Mouse (Mus musculus): ENCODE measurements around the gene Pnrc1.
A peak's percentile ranks its signal among the peaks of the same experiment; 100 is the strongest.

Gene Pnrc1

DNA sequence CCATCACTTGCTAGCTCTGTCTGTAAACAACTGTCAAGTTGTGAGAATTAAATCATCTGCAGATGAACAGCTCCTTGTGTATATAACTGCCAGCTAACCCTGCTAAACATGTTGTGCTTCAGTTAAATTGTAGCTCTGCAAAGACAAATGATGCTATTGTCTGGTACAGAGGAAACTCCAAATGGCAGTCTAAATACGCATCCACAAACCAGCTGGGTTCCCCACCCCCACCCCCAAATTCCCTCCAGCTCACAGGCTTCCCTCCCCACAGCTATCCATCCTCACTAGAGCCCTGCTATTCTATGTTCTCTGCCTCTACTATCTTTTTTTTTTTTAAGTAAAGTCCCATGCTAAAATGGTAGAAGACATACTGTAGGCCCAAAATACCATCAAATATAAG is 68.1 kb downstream of the Pnrc1 start:
- DNase-seq = no peak

DNA sequence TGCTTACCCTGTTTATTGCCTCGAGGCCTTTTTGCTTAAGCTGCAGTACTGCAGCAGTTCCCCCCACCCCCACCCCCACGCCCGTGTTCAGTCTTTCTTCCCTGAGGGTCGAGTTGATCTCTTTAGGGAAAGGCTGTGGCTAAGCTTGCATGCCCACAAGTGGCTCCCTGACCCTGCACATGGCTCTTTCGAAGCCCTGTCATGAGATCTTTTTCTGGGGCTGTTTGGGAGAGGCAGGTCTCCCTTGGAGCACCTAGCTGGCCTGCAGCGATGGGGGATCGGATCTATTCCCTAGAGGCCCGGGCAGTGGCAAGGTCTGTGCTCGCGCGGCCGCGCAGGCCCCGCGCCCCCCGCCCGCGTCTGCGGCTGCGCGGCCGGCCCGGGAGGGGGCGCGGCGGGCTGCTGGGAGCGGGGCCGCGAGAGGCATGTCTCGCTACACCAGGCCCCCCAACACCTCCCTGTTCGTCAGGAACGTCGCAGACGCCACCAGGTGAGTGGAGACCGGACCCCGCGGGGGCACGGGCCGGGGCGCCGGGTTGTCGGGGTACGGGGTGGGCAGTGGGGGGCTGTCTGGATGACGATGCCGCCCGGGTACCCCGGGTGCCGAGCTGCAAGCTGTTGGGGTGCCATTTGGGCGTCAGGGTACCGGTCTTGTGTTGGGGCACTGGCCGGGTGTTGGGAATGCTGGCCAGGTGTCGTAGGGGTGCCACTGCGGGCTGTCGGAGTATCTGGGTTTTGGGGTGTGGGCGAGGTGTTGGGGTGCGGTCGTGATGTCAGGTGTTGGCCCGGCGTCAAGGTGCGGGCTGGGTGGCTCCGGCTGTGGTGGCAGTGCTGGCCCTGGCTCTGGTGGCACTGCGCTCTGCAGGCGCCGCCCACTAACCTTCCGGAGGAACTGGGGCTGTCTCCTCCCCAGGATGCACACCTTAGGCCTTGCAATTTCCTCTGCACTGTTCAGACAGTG is 80.8 kb downstream of the Pnrc1 start, which contains the start of gene Srsf12:
Gene Srsf12, plus strand, starts transcription at position 111 of the 961 bp plus-strand sequence.
- peak; percentile 8 to 44 for DNase-seq

DNA sequence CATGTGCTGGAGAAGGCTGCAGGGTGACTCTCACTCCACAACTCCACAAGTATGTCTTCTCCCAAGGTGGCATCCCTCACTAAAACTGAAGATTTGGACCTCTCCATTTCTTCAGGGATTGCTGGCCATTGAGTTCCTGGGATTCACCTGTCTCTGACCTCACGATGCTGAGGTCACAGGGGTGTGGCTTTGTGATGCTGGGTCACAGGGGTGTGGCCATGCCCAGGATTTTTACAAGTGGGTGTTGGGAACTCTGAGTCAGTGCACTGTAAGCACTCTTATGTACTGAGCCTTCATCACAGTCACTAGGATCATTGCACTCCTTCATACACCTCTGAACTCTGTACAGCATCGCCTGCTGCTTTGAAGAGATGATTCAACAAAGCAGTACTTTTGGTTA is 82.4 kb downstream of the Pnrc1 start:
- DNase-seq = no peak

DNA sequence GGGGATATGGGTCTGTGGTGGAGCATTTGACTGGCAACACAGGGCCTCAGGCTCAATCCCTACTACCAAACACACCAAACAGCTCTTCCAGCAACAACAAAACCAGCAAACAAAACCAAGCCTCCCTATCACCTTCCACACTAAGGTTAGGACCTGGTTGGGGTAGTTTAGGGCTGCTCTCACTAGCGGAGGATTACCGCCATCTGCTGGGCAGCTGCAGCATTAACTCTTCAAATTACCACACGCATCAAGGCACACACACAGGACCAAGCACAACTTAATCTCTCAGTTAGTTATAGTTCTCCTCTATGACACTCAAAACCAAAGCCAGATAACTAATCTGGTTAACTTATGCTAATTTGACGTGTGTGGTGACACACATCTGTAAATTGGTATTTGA is 85.3 kb downstream of the Pnrc1 start:
- peak; percentile 68 to 72 for DNase-seq

DNA sequence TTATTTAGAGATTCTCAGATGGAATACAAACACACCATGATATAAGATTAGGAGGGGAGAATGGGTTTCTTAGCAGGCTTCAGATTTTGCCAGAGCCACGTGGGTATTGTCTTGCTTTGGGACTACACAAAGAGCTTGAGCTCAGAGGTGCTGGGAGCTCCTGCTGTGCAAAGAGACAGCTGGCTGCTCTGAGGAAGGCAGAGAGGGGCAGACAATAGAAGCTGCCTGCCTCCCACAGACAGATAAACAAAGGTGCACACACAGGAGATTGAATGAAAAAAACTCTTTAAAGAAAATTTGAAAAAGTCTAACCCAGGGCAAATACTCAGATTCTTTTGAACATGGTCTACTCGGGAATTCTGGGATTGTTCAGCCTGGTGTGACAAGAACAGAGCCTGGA is 91.8 kb downstream of the Pnrc1 start:
- DNase-seq = no peak

Measured in kidney, postnatal 25 days (tissue).